Mouse (Mus musculus): ENCODE measurements around the gene Kdm6b.

DNA sequence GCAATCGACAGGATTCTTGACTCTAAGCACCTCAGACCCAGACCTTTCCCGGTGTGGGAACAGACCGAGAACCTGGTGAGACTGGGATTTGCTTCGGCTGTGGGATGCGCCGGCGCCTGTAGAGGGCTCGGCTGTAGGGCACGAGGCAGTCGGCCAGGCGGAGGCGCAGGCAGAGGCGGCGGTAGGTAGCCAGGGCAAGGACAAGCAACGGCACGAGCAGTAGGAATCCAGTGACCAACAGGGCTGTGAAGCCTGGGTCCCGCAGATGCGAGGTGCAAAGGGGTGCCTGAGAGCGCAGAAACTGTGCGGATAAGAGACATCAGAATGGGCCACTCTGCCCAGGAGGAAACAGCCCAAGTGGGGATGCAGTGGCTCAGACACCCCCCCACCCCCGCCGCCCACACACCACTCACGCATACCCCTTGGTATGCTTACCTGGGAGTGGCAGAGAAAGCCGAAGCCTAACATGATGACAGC, 15.9 kb downstream of the Kdm6b start:
- no peak for TF ChIP-seq EP300 (IDR thresholded peaks at IDR 0.05; ENCODE audit: low read depth)
- TF ChIP-seq CTCF (IDR thresholded peaks at IDR 0.05; ENCODE audit: low read depth), result no peak
